ENCODE assay signal across 28 mouse cellular contexts in genomic region chr3:31911690-31912089, GRCm38 (mm10). TPM values are rescaled to one million over a fixed set of nuclear protein-coding genes. Genes with fewer than 3 reads are reported as not detected.
DNase-seq lines count a peak whose midpoint lies in the region; ATAC-seq and TF ChIP-seq lines count a peak whose summit lies in the region.
"Had no signal": no experiment of that assay in that cellular context is flagged by ENCODE, and none has a peak within 500 bp of the region (broad histone marks: within the 10 kb centered on the region; RNA-seq: fewer than 3 reads in every experiment).

No protein-coding gene starts in this region.

- H3K36me3 ChIP-seq in kidney, embryonic 16.5 days (ENCODE audit: insufficient read depth, low read length), result no peaks in the 10 kb centered on the region
- no peaks in the 10 kb centered on the region for H3K36me3 ChIP-seq in lung, postnatal 0 days (ENCODE audit: insufficient read depth, low read length)
- no peaks in the 10 kb centered on the region for H3K36me3 ChIP-seq in stomach, embryonic 14.5 days (ENCODE audit: control insufficient read depth, insufficient read depth, low read length)
- H3K36me3 ChIP-seq in stomach, postnatal 0 days (ENCODE audit: control insufficient read depth, insufficient read depth, low read length), result no peaks in the 10 kb centered on the region
- H3K36me3 ChIP-seq: embryonic facial prominence, embryonic 12.5 days; embryonic facial prominence, embryonic 15.5 days; G1E; hindbrain, embryonic 12.5 days; hindbrain, embryonic 15.5 days had no signal

- ATAC-seq in kidney, embryonic 16.5 days (ENCODE audit: low FRiP score, low TSS enrichment), result 0 out of 2 replicates have a peak, but pooled peaks have one; percentile 19
- ATAC-seq in lung, postnatal 0 days, result 0 out of 2 replicates have a peak, but pooled peaks have one; percentile 37
- ATAC-seq in stomach, embryonic 14.5 days (ENCODE audit: insufficient number of reproducible peaks, insufficient read depth, low FRiP score, low read depth), result peak; percentile 37; the same call in 1 of the 2 replicates
- no peak; the same call in 1 of the 2 replicates for ATAC-seq in stomach, postnatal 0 days (ENCODE audit: low FRiP score, low TSS enrichment)
- ATAC-seq: forebrain, embryonic 14.5 days; forebrain, postnatal 0 days; Patski had no signal

- TF ChIP-seq CTCF in lung, postnatal 0 days (IDR thresholded peaks at IDR 0.05), result no peak
- no peak for TF ChIP-seq CTCF in stomach, postnatal 0 days (IDR thresholded peaks at IDR 0.05; ENCODE audit: low read depth)

- no peaks in the 10 kb centered on the region for H3K9me3 ChIP-seq in kidney, embryonic 16.5 days (ENCODE audit: low read length)
- H3K9me3 ChIP-seq in lung, postnatal 0 days (ENCODE audit: low read length), result no peaks in the 10 kb centered on the region
- H3K9me3 ChIP-seq in stomach, embryonic 14.5 days (ENCODE audit: control insufficient read depth, low read depth, low read length), result no peaks in the 10 kb centered on the region
- H3K9me3 ChIP-seq in stomach, postnatal 0 days (ENCODE audit: control insufficient read depth, low read length), result no peaks in the 10 kb centered on the region
- H3K9me3 ChIP-seq: embryonic facial prominence, embryonic 12.5 days; embryonic facial prominence, embryonic 15.5 days; G1E; hindbrain, embryonic 12.5 days; hindbrain, embryonic 15.5 days had no signal

- no peak overlapping the region for H3K27ac ChIP-seq in kidney, embryonic 16.5 days (ENCODE audit: low read length)
- H3K27ac ChIP-seq in lung, postnatal 0 days (ENCODE audit: low read length), result no peak overlapping the region
- H3K27ac ChIP-seq in stomach, embryonic 14.5 days (ENCODE audit: low read length), result peak overlapping the region; percentile 39; the same call in 1 of the 2 replicates
- H3K27ac ChIP-seq in stomach, postnatal 0 days (replicated peaks), result no peak overlapping the region
- H3K27ac ChIP-seq: embryonic facial prominence, embryonic 12.5 days; embryonic facial prominence, embryonic 15.5 days; gastrocnemius, adult 2 months; hindbrain, embryonic 12.5 days; hindbrain, embryonic 15.5 days had no signal

- DNase-seq in embryo, embryonic 10.5 days (ENCODE audit: low spot score), result peak; percentile 4
- no peak for DNase-seq in embryo, embryonic 11 days
- no peak for DNase-seq in kidney, adult 18-20 months
- DNase-seq in lung, postnatal 0 days (ENCODE audit: low spot score), result peak; percentile 17
- no peak for DNase-seq in lung, postnatal 14 days
- no peak for DNase-seq in stomach, postnatal 0 days (ENCODE audit: low spot score)
- DNase-seq: adrenal gland, adult 2 months; adrenal gland, postnatal 25 days; B cell, adult 2 months; cerebellum, adult 11-12 months; cerebellum, adult 8-10 months; cerebellum, postnatal 10 days; cerebellum, postnatal 36 days; forebrain, postnatal 0 days; gastrocnemius, adult 2 months; gastrocnemius, postnatal 14 days; heart, adult 11 months had no signal

- no peak overlapping the region for H3K4me3 ChIP-seq in kidney, embryonic 16.5 days (ENCODE audit: low read length)
- H3K4me3 ChIP-seq in lung, postnatal 0 days (ENCODE audit: low read depth, low read length), result no peak overlapping the region
- H3K4me3 ChIP-seq in stomach, embryonic 14.5 days (ENCODE audit: low read depth, low read length), result no peak overlapping the region
- H3K4me3 ChIP-seq in stomach, postnatal 0 days (ENCODE audit: low read depth, low read length), result no peak overlapping the region
- H3K4me3 ChIP-seq: embryonic facial prominence, embryonic 12.5 days; embryonic facial prominence, embryonic 15.5 days; gastrocnemius, adult 2 months; hindbrain, embryonic 12.5 days; hindbrain, embryonic 15.5 days had no signal

- H3K4me2 ChIP-seq in kidney, embryonic 16.5 days (replicated peaks; ENCODE audit: low read depth, low read length), result no peak overlapping the region
- H3K4me2 ChIP-seq in lung, postnatal 0 days (replicated peaks; ENCODE audit: low read depth, low read length), result no peak overlapping the region
- H3K4me2 ChIP-seq in stomach, embryonic 14.5 days (replicated peaks; ENCODE audit: low read depth, low read length), result no peak overlapping the region
- H3K4me2 ChIP-seq in stomach, postnatal 0 days (replicated peaks; ENCODE audit: low read depth), result no peak overlapping the region
- H3K4me2 ChIP-seq: embryonic facial prominence, embryonic 12.5 days; embryonic facial prominence, embryonic 15.5 days; heart, embryonic 11.5 days; hindbrain, embryonic 12.5 days; hindbrain, embryonic 15.5 days had no signal

- peaks cover 14% of the 10 kb centered on the region; the same call in 1 of the 2 replicates for H3K4me1 ChIP-seq in kidney, embryonic 16.5 days (ENCODE audit: insufficient read depth, low read length)
- H3K4me1 ChIP-seq in lung, postnatal 0 days (ENCODE audit: insufficient read depth, low read depth, low read length), result no peaks in the 10 kb centered on the region
- H3K4me1 ChIP-seq in stomach, embryonic 14.5 days (ENCODE audit: control insufficient read depth, insufficient read depth, low read length), result no peaks in the 10 kb centered on the region
- H3K4me1 ChIP-seq in stomach, postnatal 0 days (replicated peaks; ENCODE audit: control insufficient read depth, insufficient read depth), result no peaks in the 10 kb centered on the region
- H3K4me1 ChIP-seq: embryonic facial prominence, embryonic 12.5 days; embryonic facial prominence, embryonic 15.5 days; hindbrain, embryonic 12.5 days; hindbrain, embryonic 15.5 days had no signal

- 35% methylated on average over 3 of the region's 3 CpGs for WGBS in kidney, embryonic 16.5 days
- 22% methylated on average over 3 of the region's 3 CpGs for WGBS in lung, postnatal 0 days
- WGBS in stomach, embryonic 14.5 days, result 16% methylated on average over 3 of the region's 3 CpGs
- 23% methylated on average over 3 of the region's 3 CpGs for WGBS in stomach, postnatal 0 days

- TF ChIP-seq EP300 in lung, postnatal 0 days (IDR thresholded peaks at IDR 0.05), result no peak
- TF ChIP-seq EP300 in stomach, postnatal 0 days (optimal IDR thresholded peaks at IDR 0.05), result no peak

- no peak overlapping the region for H3K9ac ChIP-seq in kidney, embryonic 16.5 days (replicated peaks; ENCODE audit: low read length)
- no peak overlapping the region for H3K9ac ChIP-seq in lung, postnatal 0 days (replicated peaks; ENCODE audit: low read depth)
- no peak overlapping the region for H3K9ac ChIP-seq in stomach, embryonic 14.5 days (replicated peaks; ENCODE audit: low read depth, low read length)
- no peak overlapping the region for H3K9ac ChIP-seq in stomach, postnatal 0 days (ENCODE audit: low read length)
- H3K9ac ChIP-seq: embryonic facial prominence, embryonic 12.5 days; embryonic facial prominence, embryonic 15.5 days; forebrain, postnatal 0 days; hindbrain, embryonic 12.5 days; hindbrain, embryonic 15.5 days had no signal

- no peaks in the 10 kb centered on the region for H3K27me3 ChIP-seq in kidney, embryonic 16.5 days (ENCODE audit: insufficient read depth, low read length)
- H3K27me3 ChIP-seq in lung, postnatal 0 days (replicated peaks; ENCODE audit: insufficient read depth, low read length), result no peaks in the 10 kb centered on the region
- no peaks in the 10 kb centered on the region for H3K27me3 ChIP-seq in stomach, embryonic 14.5 days (ENCODE audit: control insufficient read depth, insufficient read depth, low read length)
- H3K27me3 ChIP-seq in stomach, postnatal 0 days (ENCODE audit: control insufficient read depth, insufficient read depth, low read length), result no peaks in the 10 kb centered on the region
- H3K27me3 ChIP-seq: CH12.LX; embryonic facial prominence, embryonic 12.5 days; embryonic facial prominence, embryonic 15.5 days; hindbrain, embryonic 12.5 days; hindbrain, embryonic 15.5 days had no signal

RNA-seq across cellular contexts. Expression of gene Kcnmb2, which starts 9.4 kb away (rescaled TPM):
- polyA plus RNA-seq in kidney, embryonic 16.5 days (2015; fragmentation: Nextera tagmentation; extraction: Ambion mirVana), result 2.5 and 3.0 TPM in 2 replicates
- polyA plus RNA-seq in lung, postnatal 0 days (2015; fragmentation: Nextera tagmentation; extraction: Ambion mirVana), result 3.8 and 4.1 TPM in 2 replicates
- polyA plus RNA-seq in stomach, embryonic 14.5 days (2014; fragmentation: Nextera tagmentation; extraction: Ambion mirVana), result 2.7 and 4.7 TPM in 2 replicates
- 0.77 and 1.3 TPM in 2 replicates for polyA plus RNA-seq in stomach, postnatal 0 days (2015; fragmentation: Nextera tagmentation; extraction: Ambion mirVana)
- polyA plus RNA-seq: G1E, Patski had no signal

Comparison
In these comparisons a context has a peak if more than half of its experiments do, and no peak if none do; other contexts are left out.
1. DNase-seq: peak in embryo, embryonic 10.5 days (single experiment) and lung, postnatal 0 days (single experiment); none in embryo, embryonic 11 days (single experiment), kidney, adult 18-20 months (single experiment), lung, postnatal 14 days (single experiment) and stomach, postnatal 0 days (single experiment).